Mouse (Mus musculus): Measurements from ENCODE around the gene Taar7e. TPM values are rescaled to one million over a fixed set of nuclear protein-coding genes. Genes with fewer than 3 reads are reported as not detected.
"Not testable (repeated sequence)": the region's sequence is repeated elsewhere in the genome, so short reads cannot be mapped to it uniquely, and the experiment has no call there.

Gene Taar7e
- total RNA-seq (2021) = not detected
- long read RNA-seq, experiment 1 = 0 reads
- long read RNA-seq, experiment 2 = 0 reads

GRCm38 (mm10) chr10:24037314-24037713 lies at the start of gene Taar7e:
TSS of gene Taar7e (plus strand) at chr10:24037614.
- no peak within 1 kb of the TSS for H3K27ac ChIP-seq
- TF ChIP-seq CTCF (conservative IDR thresholded peaks at IDR 0.05) = no peak
- no peak within 1 kb of the TSS for H3K4me3 ChIP-seq
- DNase-seq (ENCODE audit: low spot score in 2 of 2) = no peak

- no peak for TF ChIP-seq CTCF (conservative IDR thresholded peaks at IDR 0.05)
- no peak within 1 kb of the TSS for H3K4me3 ChIP-seq
- no peak within 1 kb of the TSS for H3K27ac ChIP-seq
- no peak for DNase-seq (ENCODE audit: low spot score in 2 of 2)
Measured at GRCm38 (mm10) chr10:23993381-23993780, 44.0 kb upstream of the Taar7e start, which contains the start of gene Taar7a. TSS of gene Taar7a (minus strand) at chr10:23993481.

GRCm38 (mm10) chr10:23999639-24000038 lies 37.8 kb upstream of the Taar7e start, which contains the start of gene Taar7b:
TSS of gene Taar7b (plus strand) at chr10:23999939.
- TF ChIP-seq CTCF (conservative IDR thresholded peaks at IDR 0.05) = no peak
- DNase-seq (ENCODE audit: low spot score in 2 of 2) = no peak
- Histone ChIP-seq H3K27ac (no peak within 1 kb of the TSS), H3K4me3 (no peak within 1 kb of the TSS)

DNA sequence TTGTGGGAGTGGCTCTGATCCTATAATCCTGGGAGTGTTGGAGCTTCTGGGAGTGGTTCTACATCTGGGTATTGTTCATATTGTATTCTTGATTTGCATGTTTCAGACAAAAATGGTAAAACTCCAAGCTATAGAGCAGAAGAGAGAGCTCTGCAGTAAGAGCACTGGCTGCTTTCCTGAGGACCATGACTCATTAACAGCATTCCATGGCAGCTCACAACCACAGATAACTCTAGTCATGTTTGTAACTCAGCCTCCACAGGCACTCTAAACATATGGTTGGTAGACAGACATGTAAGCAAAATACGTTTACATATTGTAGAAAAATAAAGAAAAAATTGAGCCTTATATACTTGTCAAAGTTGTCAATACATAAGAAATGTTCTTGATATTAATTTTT lies 31.0 kb upstream of the Taar7e start:
- no peak overlapping the region for H3K4me3 ChIP-seq
- no peak for DNase-seq (ENCODE audit: low spot score in 2 of 2)
- no peak for TF ChIP-seq CTCF (conservative IDR thresholded peaks at IDR 0.05)
- H3K27ac ChIP-seq = no peak overlapping the region

- no peak for TF ChIP-seq CTCF (conservative IDR thresholded peaks at IDR 0.05)
Measured at GRCm38 (mm10) chr10:24007034-24007433, 30.4 kb upstream of the Taar7e start.

DNA sequence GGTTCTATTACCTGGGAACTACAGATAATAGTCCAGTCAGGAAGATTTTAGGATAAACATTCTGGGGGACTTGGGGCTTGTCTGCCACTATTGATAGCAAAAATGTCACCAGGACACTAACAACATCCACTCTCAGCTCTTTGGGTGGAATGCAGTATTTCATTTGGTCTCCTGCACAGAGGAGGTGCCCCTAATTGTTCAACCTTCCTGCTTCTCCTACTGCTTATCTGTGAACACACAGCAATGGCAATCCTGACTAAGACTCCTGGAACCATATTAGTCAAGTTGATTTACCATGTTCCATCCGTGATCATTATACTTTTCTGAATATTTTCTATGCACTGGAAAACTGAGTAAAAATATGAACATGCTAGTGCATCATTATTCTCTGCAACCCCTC lies 29.3 kb upstream of the Taar7e start:
- no peak overlapping the region for H3K27ac ChIP-seq
- H3K4me3 ChIP-seq = no peak overlapping the region
- TF ChIP-seq CTCF (conservative IDR thresholded peaks at IDR 0.05) = no peak
- DNase-seq (ENCODE audit: low spot score in 2 of 2) = no peak

More at GRCm38 (mm10) chr10:24007034-24007433, 30.4 kb upstream of the Taar7e start:
- no peak for DNase-seq (ENCODE audit: low spot score in 2 of 2)
- no peak overlapping the region for H3K4me3 ChIP-seq
- H3K27ac ChIP-seq = no peak overlapping the region

- DNase-seq (ENCODE audit: low spot score in 2 of 2) = no peak
- no peak for TF ChIP-seq CTCF (conservative IDR thresholded peaks at IDR 0.05)
- H3K4me3 ChIP-seq = no peak within 1 kb of the TSS
- H3K27ac ChIP-seq = no peak within 1 kb of the TSS
Measured at GRCm38 (mm10) chr10:24026922-24027321, 10.5 kb upstream of the Taar7e start, which contains the start of gene Taar7d. TSS of gene Taar7d (plus strand) at chr10:24027222.

DNA sequence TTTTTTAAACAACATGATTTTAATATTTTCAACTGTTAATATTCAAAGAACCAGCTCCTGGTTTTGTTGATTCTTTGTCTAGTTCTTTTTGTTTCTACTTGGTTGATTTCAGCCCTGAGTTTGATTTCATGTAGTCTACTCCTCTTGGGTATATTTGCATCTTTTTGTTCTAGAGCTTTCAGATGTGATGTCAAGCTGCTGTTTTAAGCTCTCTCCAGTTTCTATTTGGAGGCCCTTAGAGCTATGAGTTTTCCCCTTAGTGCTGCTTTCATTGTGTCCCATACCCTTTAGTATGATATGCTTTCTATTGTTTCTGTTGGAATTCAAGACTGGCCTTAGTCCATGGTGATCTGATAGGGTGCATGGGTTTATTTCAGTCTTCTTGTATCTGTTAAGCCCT lies 6.1 kb upstream of the Taar7e start:
- no peak overlapping the region for H3K27ac ChIP-seq
- no peak for DNase-seq (ENCODE audit: low spot score in 2 of 2)
- TF ChIP-seq CTCF (conservative IDR thresholded peaks at IDR 0.05) = no peak
- no peak overlapping the region for H3K4me3 ChIP-seq

- Histone ChIP-seq H3K27ac (no peak overlapping the region), H3K4me3 (no peak overlapping the region)
- TF ChIP-seq CTCF (conservative IDR thresholded peaks at IDR 0.05) = no peak
- no peak for DNase-seq (ENCODE audit: low spot score in 2 of 2)
Measured at GRCm38 (mm10) chr10:24040120-24040869, 2.9 kb downstream of the Taar7e start.

DNA sequence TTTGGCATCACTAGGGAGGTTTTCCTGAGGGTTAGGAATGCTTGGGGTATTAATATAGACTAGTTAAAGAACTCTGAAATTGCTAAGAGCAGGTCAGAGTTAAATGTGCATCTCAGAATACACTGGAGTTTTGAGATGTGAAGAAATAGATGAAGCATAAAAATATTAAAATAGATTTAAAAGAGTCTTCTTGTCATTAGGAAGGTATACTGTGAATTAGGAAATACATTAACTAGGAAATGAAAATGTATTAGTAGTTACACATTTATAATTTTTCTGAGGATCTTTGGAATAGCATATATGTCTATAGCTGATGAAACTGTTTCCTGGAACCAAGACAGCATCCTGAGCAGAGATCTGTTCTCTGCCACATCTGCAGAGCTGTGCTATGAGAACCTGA lies 11.8 kb downstream of the Taar7e start, which contains the start of gene Taar7f:
Taar7f (plus strand) TSS at position 301 of the 400 bp plus-strand sequence.
- TF ChIP-seq CTCF (conservative IDR thresholded peaks at IDR 0.05) = no peak
- Histone ChIP-seq H3K4me3 (no peak within 1 kb of the TSS), H3K27ac (no peak within 1 kb of the TSS)
- DNase-seq (ENCODE audit: low spot score in 2 of 2) = no peak

- H3K27ac ChIP-seq = no peak overlapping the region
- no peak overlapping the region for H3K4me3 ChIP-seq
- TF ChIP-seq CTCF (conservative IDR thresholded peaks at IDR 0.05) = no peak
- DNase-seq (ENCODE audit: low spot score in 2 of 2) = no peak
Measured at GRCm38 (mm10) chr10:24052039-24052438, 14.6 kb downstream of the Taar7e start.

- Histone ChIP-seq H3K4me3 (no peak overlapping the region), H3K27ac (no peak overlapping the region)
- no peak for TF ChIP-seq CTCF (conservative IDR thresholded peaks at IDR 0.05)
- no peak for DNase-seq (ENCODE audit: low spot score in 2 of 2)
Measured at GRCm38 (mm10) chr10:24058986-24059385, 21.6 kb downstream of the Taar7e start.

DNA sequence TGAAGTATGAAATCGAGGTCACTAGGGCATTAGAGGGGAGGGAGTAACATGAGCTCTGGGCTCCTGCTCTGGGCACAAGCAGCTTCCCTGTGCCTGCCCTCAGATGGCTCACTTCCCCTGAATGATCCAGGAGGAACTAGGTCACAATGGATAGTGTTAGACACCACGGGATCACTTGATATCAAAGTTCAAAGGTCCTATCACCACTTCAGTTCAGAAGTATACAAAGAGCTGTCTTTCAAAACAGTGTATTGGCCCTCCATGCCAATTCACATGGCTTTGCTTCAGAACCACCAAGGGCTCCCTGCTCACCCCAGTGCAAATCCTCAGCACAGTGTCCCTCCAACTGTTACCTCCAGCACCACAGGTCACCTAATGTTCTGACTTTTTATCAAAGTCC lies 37.3 kb downstream of the Taar7e start:
- DNase-seq (ENCODE audit: low spot score in 2 of 2); H3K27ac ChIP-seq: not testable (repeated sequence)

GRCm38 (mm10) chr10:24076200-24076599 lies 38.8 kb downstream of the Taar7e start, which contains the start of gene Taar8a:
TSS of gene Taar8a (plus strand) at chr10:24076500.
- not testable (repeated sequence) for DNase-seq (ENCODE audit: low spot score in 2 of 2); H3K27ac ChIP-seq; H3K4me3 ChIP-seq

More for the DNA sequence above, 37.3 kb downstream of the Taar7e start:
- H3K4me3 ChIP-seq = not testable (repeated sequence)

Measured in layer of hippocampus, adult 2 months (tissue).